Mouse (Mus musculus) CD4-positive naive resting alpha-beta T cell, adult 76 days (primary cell): Measurements from ENCODE around the gene Comt. TPM values are rescaled to one million over a fixed set of nuclear protein-coding genes. Genes with fewer than 3 reads are reported as not detected.

Experiments
- total RNA-seq: library from RNA; stranded (reverse); gene quantifications from one replicate; pipeline ENCODE4 v1.2.4, GENCODE M21; 2023

The Comt gene
- total RNA-seq: 9.1 TPM

DNA sequence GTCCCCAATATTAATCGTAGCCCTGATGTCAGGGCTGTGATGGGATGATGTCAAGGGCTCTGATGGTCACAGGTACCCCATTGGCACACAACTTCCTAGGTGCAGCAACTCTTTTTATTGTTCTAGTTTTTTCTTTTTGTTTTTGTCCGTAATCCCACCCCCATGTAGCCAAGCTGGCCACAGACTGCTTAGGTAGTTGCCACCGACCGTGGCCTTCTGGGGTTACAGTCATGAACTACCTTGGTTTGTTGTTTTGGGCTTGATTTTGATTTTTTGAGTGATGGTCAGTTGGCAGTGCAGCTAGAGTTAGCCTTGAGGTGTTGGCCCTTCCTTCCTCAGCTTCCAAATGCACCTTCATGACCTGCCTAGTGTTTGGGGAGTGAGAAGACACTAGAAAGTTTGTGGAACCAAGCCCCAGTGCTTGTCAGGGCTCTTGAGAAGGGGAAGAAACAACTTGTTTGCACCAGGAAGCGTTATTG is at the start of gene Comt:
Gene Comt (minus strand): TSS at position 51 of the 479 bp plus-strand sequence.

DNA sequence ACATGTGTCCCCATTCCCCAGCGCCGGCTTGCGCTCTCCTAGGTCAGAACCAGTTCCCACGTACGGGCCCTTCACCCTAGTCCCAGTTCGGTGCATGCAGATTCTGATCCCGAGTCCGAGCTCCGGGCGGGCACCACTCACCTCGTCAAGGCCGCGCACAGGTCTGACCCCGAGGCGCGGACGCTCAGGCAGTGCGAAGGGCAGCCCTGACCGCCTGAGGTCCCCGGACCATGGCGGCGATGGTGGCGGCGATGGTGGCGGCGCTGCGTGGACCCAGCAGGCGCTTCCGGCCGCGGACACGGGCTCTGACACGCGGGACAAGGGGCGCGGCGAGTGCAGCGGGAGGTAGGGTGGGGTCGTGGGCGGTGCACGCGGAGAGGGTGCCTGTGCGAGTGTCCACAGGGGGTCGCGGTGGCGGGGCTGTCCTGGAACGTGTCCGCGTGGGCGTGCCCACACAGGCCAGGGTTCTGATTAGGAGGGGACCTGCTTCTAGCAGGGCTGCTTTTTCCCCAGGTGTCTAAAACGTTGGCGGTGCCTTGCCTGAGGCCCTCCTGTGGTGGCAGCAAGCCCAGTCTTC is 349 bp downstream of the Comt start, which contains the start of gene Txnrd2:
Gene Txnrd2 (plus strand): TSS at position 170 of the 577 bp plus-strand sequence.

Other genes with a start within 250 kb of the Comt start
- gene Ccdc188, start 209.0 kb downstream of the Comt start, total RNA-seq: not detected
- 30.4 TPM for gene Zdhhc8, start 191.7 kb downstream of the Comt start, total RNA-seq
- 102 TPM for gene Trmt2a, start 178.2 kb downstream of the Comt start, total RNA-seq
- gene Ranbp1, start 178.1 kb downstream of the Comt start, total RNA-seq: 95.8 TPM
- gene Gm49776, start 168.5 kb downstream of the Comt start, total RNA-seq: not detected
- 29.5 TPM for gene Dgcr8, start 137.6 kb downstream of the Comt start, total RNA-seq
- gene Tango2, start 78.7 kb downstream of the Comt start, total RNA-seq: 43.5 TPM
- 3.8 TPM for gene Arvcf, start 78.7 kb downstream of the Comt start, total RNA-seq
- 14.6 TPM for gene Txnrd2, start 468 bp downstream of the Comt start, total RNA-seq
- gene Gnb1l, start 71.9 kb upstream of the Comt start, total RNA-seq: 8.0 TPM
- gene Rtl10, start 72.0 kb upstream of the Comt start, total RNA-seq: 7.4 TPM
- not detected for gene Tbx1, start 163.8 kb upstream of the Comt start, total RNA-seq
- 0.53 TPM for gene Gp1bb, start 195.6 kb upstream of the Comt start, total RNA-seq
- not detected for gene Gm49601, start 199.6 kb upstream of the Comt start, total RNA-seq
- gene Sept5, start 203.1 kb upstream of the Comt start, total RNA-seq: not detected